Mouse (Mus musculus) heart, adult 18-20 months (tissue): Measurements from ENCODE around the gene Mpg. TPM values are rescaled to one million over a fixed set of nuclear protein-coding genes. Genes with fewer than 3 reads are reported as not detected.

Source experiments
- DNase-seq, 2 experiments: peaks; one replicate each; pipeline ENCODE4 v3.0.0; 2021 to 2022; ENCODE audit warnings: mixed read lengths in 1 of 2
- total RNA-seq, 2 experiments: library from RNA; stranded (reverse); gene quantifications; 2 replicates each; pipeline ENCODE4 v1.2.3; 2021

Mpg gene
- total RNA-seq, 2 experiments from 2014 or later: 5.6 TPM

GRCm38 (mm10) chr11:32256566-32256965, 30.3 kb downstream of the Mpg start:
- DNase-seq: no peak

- no peak for DNase-seq
Measured at GRCm38 (mm10) chr11:32262674-32263415, 36.5 kb downstream of the Mpg start.

GRCm38 (mm10) chr11:32265117-32265738, 38.9 kb downstream of the Mpg start:
- DNase-seq: no peak

GRCm38 (mm10) chr11:32266194-32266593, 39.9 kb downstream of the Mpg start:
- no peak for DNase-seq

GRCm38 (mm10) chr11:32266776-32267175, 40.5 kb downstream of the Mpg start:
- no peak for DNase-seq

GRCm38 (mm10) chr11:32267188-32267884, 41.0 kb downstream of the Mpg start, which contains the start of gene Nprl3:
Nprl3 (minus strand) TSS chr11:32267707.
- peak; percentile 96 to 97 for DNase-seq

- DNase-seq: no peak
Measured at GRCm38 (mm10) chr11:32267964-32268363, 41.7 kb downstream of the Mpg start.

GRCm38 (mm10) chr11:32268952-32269351, 42.6 kb downstream of the Mpg start:
- DNase-seq: no peak

GRCm38 (mm10) chr11:32271178-32271577, 44.9 kb downstream of the Mpg start:
- no peak for DNase-seq

GRCm38 (mm10) chr11:32276347-32276746, 50.0 kb downstream of the Mpg start, which contains the start of gene Hba-x:
Hba-x (plus strand) TSS chr11:32276400.
- no peak for DNase-seq

GRCm38 (mm10) chr11:32277736-32278457, 51.6 kb downstream of the Mpg start:
- DNase-seq: no peak

- DNase-seq: no peak
Measured at GRCm38 (mm10) chr11:32278458-32278957, 52.2 kb downstream of the Mpg start.

- DNase-seq: no peak
Measured at GRCm38 (mm10) chr11:32280646-32281045, 54.3 kb downstream of the Mpg start.

GRCm38 (mm10) chr11:32281416-32282144, 55.3 kb downstream of the Mpg start:
- DNase-seq: no peak

Other genes starting within 250 kb of the Mpg start
- 1 to 10 TPM in 1 of 2 experiments, under 1 TPM in 1; 0.69 to 1.4 TPM for gene Nsg2, start 226.0 kb upstream of the Mpg start, total RNA-seq
- under 1 TPM; 0.07 to 0.46 TPM for gene Il9r, start 26.2 kb upstream of the Mpg start, total RNA-seq
- 10 to 100 TPM; 11.1 to 12.3 TPM for gene Snrnp25, start 21.1 kb upstream of the Mpg start, total RNA-seq
- 10 to 100 TPM; 19.2 to 19.3 TPM for gene Rhbdf1, start 4.2 kb upstream of the Mpg start, total RNA-seq
- gene Nprl3, start 41.2 kb downstream of the Mpg start, total RNA-seq: 10 to 100 TPM; 22.6 to 28.5 TPM
- gene Hba-x, start 49.9 kb downstream of the Mpg start, total RNA-seq: not detected
- 1,000 to 10,000 TPM; 7,280 to 8,683 TPM for gene Hba-a1, start 57.0 kb downstream of the Mpg start, total RNA-seq
- gene Hbq1b, start 60.5 kb downstream of the Mpg start, total RNA-seq: 1 to 10 TPM in 1 of 2 experiments, not detected in 1; 1.4 TPM
- gene Hba-a2, start 70.0 kb downstream of the Mpg start, total RNA-seq: 1,000 to 10,000 TPM; 8,094 to 8,438 TPM
- 1 to 10 TPM in 1 of 2 experiments, under 1 TPM in 1; 0.87 to 1.2 TPM for gene Hbq1a, start 73.6 kb downstream of the Mpg start, total RNA-seq
- 1 to 10 TPM; 5.9 to 6.1 TPM for gene Sh3pxd2b, start 121.3 kb downstream of the Mpg start, total RNA-seq
- 1 to 10 TPM; 3.4 to 4.2 TPM for gene Ubtd2, start 228.9 kb downstream of the Mpg start, total RNA-seq